8 mouse cellular contexts compared by ENCODE assay signal in genomic region chr9:65629025-65629766, GRCm38 (mm10). TPM values are rescaled to one million over a fixed set of nuclear protein-coding genes. Genes with fewer than 3 reads are reported as not detected.
DNase-seq lines count a peak whose midpoint lies in the region; ATAC-seq lines count a peak whose summit lies in the region.

Gene Rbpms2 (plus strand): TSS chr9:65629648.

- peaks cover 8% of the 10 kb centered on the region for H3K36me3 ChIP-seq in megakaryocyte, embryonic 14.5 days (replicated peaks; ENCODE audit: low read length)
- no peaks in the 10 kb centered on the region for H3K36me3 ChIP-seq in embryonic facial prominence, embryonic 13.5 days
- no peaks in the 10 kb centered on the region for H3K36me3 ChIP-seq in midbrain, embryonic 12.5 days

- ATAC-seq in megakaryocyte, adult 5-6 weeks (ENCODE audit: poor library complexity, severe bottlenecking) = no peak; the same call in 1 of the 2 replicates
- ATAC-seq in embryonic facial prominence, embryonic 13.5 days (ENCODE audit: insufficient number of reproducible peaks, insufficient read depth, low FRiP score, low TSS enrichment, low read depth) = no peak
- ATAC-seq in midbrain, embryonic 12.5 days (ENCODE audit: low FRiP score, low read depth) = no peak

- under 1% methylated on average over 38 of the region's 40 CpGs for WGBS in embryonic facial prominence, embryonic 13.5 days
- 8% methylated on average over 40 of the region's 40 CpGs for WGBS in large intestine, adult 2 months
- 2% methylated on average over 39 of the region's 40 CpGs for WGBS in midbrain, embryonic 12.5 days

- intact Hi-C loops in heart, postnatal 36 days (cut with DNase I) = loop anchor here (2.0 kb wide), 1 partner anchor 36 kb away; no protein-coding TSS in a partner anchor

- H3K27ac ChIP-seq in embryonic facial prominence, embryonic 13.5 days = no peak within 1 kb of the TSS; the same call in 1 of the 2 replicates
- H3K27ac ChIP-seq in midbrain, embryonic 12.5 days (replicated peaks) = no peak within 1 kb of the TSS

- H3K4me3 ChIP-seq in megakaryocyte, embryonic 14.5 days (replicated peaks) = peak within 1 kb of the TSS; percentile 92
- peak within 1 kb of the TSS; percentile 74 for H3K4me3 ChIP-seq in embryonic facial prominence, embryonic 13.5 days
- peak within 1 kb of the TSS; percentile 57 for H3K4me3 ChIP-seq in midbrain, embryonic 12.5 days

- H3K27me3 ChIP-seq in megakaryocyte, embryonic 14.5 days (replicated peaks) = peaks cover 22% of the 10 kb centered on the region
- peaks cover 41% of the 10 kb centered on the region for H3K27me3 ChIP-seq in embryonic facial prominence, embryonic 13.5 days
- peaks cover 74% of the 10 kb centered on the region for H3K27me3 ChIP-seq in midbrain, embryonic 12.5 days

- H3K9me3 ChIP-seq in megakaryocyte, embryonic 14.5 days = no peaks in the 10 kb centered on the region
- no peaks in the 10 kb centered on the region for H3K9me3 ChIP-seq in embryonic facial prominence, embryonic 13.5 days
- no peaks in the 10 kb centered on the region for H3K9me3 ChIP-seq in midbrain, embryonic 12.5 days

- peak within 1 kb of the TSS; percentile 98 for H3K4me2 ChIP-seq in embryonic facial prominence, embryonic 13.5 days
- peak within 1 kb of the TSS; percentile 93 for H3K4me2 ChIP-seq in midbrain, embryonic 12.5 days (replicated peaks)

- peak within 1 kb of the TSS; percentile 78 for H3K9ac ChIP-seq in embryonic facial prominence, embryonic 13.5 days
- H3K9ac ChIP-seq in midbrain, embryonic 12.5 days (replicated peaks) = peak within 1 kb of the TSS; percentile 70

- H3K4me1 ChIP-seq in megakaryocyte, embryonic 14.5 days = peaks cover 41% of the 10 kb centered on the region
- peaks cover 16% of the 10 kb centered on the region for H3K4me1 ChIP-seq in embryonic facial prominence, embryonic 13.5 days
- H3K4me1 ChIP-seq in midbrain, embryonic 12.5 days = peaks cover 18% of the 10 kb centered on the region

- peak; percentile 44 to 51 for DNase-seq in heart, postnatal 36 days
- DNase-seq in large intestine, adult 2 months (ENCODE audit: low read depth, low spot score) = no peak
- DNase-seq in thymus, postnatal 14 days = peak; percentile 45
- DNase-seq in MN1 (ENCODE audit: low spot score) = no peak

RNA-seq across cellular contexts. Expression of gene Rbpms2, which starts in this region (rescaled TPM):
- polyA plus RNA-seq in megakaryocyte, embryonic 14.5 days (2012; ENCODE audit: insufficient read depth, low replicate concordance) = 500 and 536 TPM in 2 replicates
- total RNA-seq in megakaryocyte, adult 5-6 weeks (2015) = 0.45 TPM in 1 of 2 replicates, not detected in the other
- not detected in 2 replicates for total RNA-seq in megakaryocyte, adult 5-6 weeks (2017)
- 10.5 and 11.9 TPM in 2 replicates for polyA plus RNA-seq in embryonic facial prominence, embryonic 13.5 days (2015; fragmentation: Nextera tagmentation; extraction: Ambion mirVana)
- total RNA-seq in heart, postnatal 36 days (2021) = 10 to 100 TPM; 35.7 to 37.9 TPM
- 23.4 and 27.7 TPM in 2 replicates for polyA plus RNA-seq in large intestine, adult 2 months (2012; rRNA removed)
- 11.5 and 12.8 TPM in 2 replicates for polyA plus RNA-seq in midbrain, embryonic 12.5 days (2016; fragmentation: Nextera tagmentation; extraction: Ambion mirVana)

Comparison
In these comparisons a context has a peak if more than half of its experiments do, and no peak if none do; other contexts are left out.
1. RNA of gene Rbpms2 (total RNA-seq): 35.7 to 37.9 TPM in heart, postnatal 36 days; 0.45 TPM in megakaryocyte, adult 5-6 weeks; every median in the first group is over 10 times any median in the second.
2. RNA of gene Rbpms2 (polyA plus RNA-seq): 500 to 536 TPM in megakaryocyte, embryonic 14.5 days; 23.4 to 27.7 TPM in large intestine, adult 2 months, 11.5 to 12.8 TPM in midbrain, embryonic 12.5 days and 10.5 to 11.9 TPM in embryonic facial prominence, embryonic 13.5 days; every median in the first group is over 10 times any median in the second.
3. DNase-seq: peak in heart, postnatal 36 days (2 of 2) and thymus, postnatal 14 days (single experiment); none in large intestine, adult 2 months (single experiment) and MN1 (single experiment).
4. Peak in every context shown above with its lines, with median percentiles within 50 percentile points of each other: H3K4me3 ChIP-seq.